Mouse (Mus musculus) megakaryocyte-erythroid progenitor cell, adult 5-6 weeks (primary cell): ENCODE data around the gene BC048562. TPM values are rescaled to one million over a fixed set of nuclear protein-coding genes. Genes with fewer than 3 reads are reported as not detected.

ENCODE experiments used
- ATAC-seq: replicated peaks from 2 replicates; pipeline ENCODE4 v1.8.0; 2016; ENCODE audit warnings: mild to moderate bottlenecking, inconsistent platforms; ENCODE audit not compliant: severe bottlenecking, poor library complexity, low FRiP score, low TSS enrichment
- total RNA-seq, 2 experiments: library from RNA; stranded (forward) in 1 of 2; stranded (reverse) in 1 of 2; fragments of 200-1000, 215-1000 nt in 1 of 2; fragments of >200 nt in 1 of 2; fragmentation: Nextera tagmentation in 1 of 2; gene quantifications; 2 replicates each; pipeline ENCODE4 v1.2.3; 2014 to 2017

Gene BC048562
- total RNA-seq, 2 experiments from 2014 or later = not detected

GRCm38 (mm10) chr9:108469845-108470244, 33.6 kb downstream of the BC048562 start:
- ATAC-seq = no peak

DNA sequence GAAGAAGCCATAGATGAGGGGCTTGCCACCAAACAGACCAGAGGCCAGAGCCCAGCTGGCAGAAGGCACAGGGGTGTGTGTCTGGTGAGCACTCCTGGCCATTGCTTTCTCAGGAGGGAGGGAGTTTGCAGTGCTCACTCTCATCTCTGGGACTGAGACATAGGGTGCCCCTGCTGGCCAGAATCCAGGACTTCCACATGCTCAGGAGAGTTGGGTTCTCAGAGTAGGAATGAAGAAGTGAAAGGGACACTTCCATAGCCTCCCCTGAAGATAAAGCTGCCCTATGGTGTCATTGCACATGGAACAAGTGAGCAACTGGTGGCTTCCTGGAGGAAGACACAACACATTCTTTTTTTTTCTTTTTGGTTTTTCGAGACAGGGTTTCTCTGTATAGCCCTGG, 38.2 kb downstream of the BC048562 start:
- no peak for ATAC-seq

DNA sequence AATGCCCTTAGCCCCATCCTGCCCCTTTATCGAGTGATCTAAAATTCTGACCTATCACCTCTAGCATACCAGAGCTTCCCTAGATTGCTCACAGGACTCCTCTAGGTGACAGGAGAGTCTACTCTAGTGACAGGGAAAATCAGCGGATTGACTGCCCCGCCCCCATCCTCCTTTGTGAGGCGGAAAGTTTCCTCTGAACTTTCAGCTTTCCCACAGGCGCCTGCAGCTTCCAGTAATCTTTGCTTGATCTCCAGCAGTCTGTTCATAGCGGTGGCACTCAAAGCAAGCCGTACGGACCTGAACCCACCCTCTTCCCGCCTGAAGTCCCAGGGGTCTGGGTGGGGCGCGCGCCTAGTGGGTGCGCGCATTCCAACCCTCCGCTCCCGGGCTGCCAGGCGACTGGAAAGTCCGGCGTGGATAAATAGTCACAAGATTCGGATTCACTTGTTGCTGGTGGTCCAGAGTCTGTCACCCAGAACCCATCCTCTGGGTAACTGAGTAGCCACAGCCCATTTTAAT, 42.4 kb downstream of the BC048562 start:
- ATAC-seq = no peak

- no peak for ATAC-seq
Measured at GRCm38 (mm10) chr9:108479241-108479640, 43.0 kb downstream of the BC048562 start.

GRCm38 (mm10) chr9:108479721-108480351, 43.6 kb downstream of the BC048562 start, which contains the start of gene Lamb2:
Gene Lamb2 (plus strand): TSS chr9:108479736.
- no peak for ATAC-seq

GRCm38 (mm10) chr9:108480813-108481519, 44.7 kb downstream of the BC048562 start:
- no peak for ATAC-seq

GRCm38 (mm10) chr9:108481520-108482210, 45.4 kb downstream of the BC048562 start:
- no peak for ATAC-seq

- ATAC-seq = no peak
Measured at GRCm38 (mm10) chr9:108483051-108483790, 46.9 kb downstream of the BC048562 start.

DNA sequence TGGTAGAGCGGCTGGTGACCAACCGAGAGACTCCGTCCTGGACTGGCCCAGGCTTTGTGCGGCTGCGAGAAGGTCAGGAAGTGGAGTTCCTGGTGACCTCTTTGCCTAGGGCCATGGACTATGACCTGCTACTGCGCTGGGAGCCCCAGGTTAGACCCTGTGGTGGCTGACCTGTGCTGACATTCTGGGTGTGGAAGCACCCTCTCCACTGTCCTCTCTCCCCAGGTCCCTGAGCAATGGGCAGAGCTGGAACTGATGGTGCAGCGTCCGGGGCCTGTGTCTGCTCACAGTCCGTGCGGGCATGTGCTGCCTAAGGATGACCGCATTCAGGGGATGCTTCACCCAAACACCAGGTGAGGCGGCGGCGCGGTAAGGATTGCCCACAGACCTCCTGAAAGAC, 47.7 kb downstream of the BC048562 start:
- ATAC-seq = no peak

DNA sequence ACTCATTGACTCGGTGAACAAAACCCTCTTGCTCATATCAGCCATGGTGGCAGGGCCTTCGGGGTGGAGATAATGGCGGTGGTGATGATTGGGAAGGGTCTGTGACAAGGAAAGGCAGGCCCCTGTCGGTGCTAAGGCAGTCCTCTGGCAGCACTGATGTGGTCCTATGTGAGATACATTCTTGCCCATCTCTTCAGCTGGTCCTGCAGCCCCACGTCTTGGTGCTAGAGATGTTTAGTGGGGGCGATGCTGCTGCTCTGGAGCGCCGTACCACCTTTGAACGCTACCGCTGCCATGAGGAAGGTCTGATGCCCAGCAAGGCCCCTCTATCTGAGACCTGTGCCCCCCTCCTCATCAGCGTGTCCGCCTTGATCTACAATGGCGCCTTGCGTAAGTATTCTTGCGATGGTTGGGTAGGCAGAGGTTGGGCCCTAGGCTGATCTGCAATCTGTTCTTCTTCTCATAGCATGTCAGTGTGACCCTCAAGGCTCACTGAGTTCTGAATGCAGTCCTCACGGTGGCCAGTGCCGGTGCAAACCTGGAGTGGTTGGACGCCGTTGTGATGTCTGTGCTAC, 49.1 kb downstream of the BC048562 start:
- ATAC-seq = no peak

GRCm38 (mm10) chr9:108486973-108487530, 50.8 kb downstream of the BC048562 start:
- no peak for ATAC-seq

DNA sequence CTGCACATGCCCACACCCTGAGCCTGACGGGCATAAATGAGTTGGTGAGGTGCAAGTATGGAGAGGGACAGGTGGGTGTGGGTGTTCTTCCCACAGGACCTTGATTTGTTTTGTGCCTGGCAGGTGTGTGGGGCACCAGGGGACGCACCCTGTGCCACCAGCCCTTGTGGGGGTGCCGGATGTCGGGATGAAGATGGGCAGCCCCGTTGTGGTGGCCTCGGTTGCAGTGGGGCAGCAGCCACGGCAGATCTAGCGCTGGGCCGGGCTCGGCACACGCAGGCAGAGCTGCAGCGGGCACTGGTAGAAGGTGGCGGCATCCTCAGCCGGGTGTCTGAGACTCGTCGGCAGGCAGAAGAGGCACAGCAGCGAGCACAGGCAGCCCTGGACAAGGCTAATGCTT, 52.1 kb downstream of the BC048562 start:
- ATAC-seq = no peak

GRCm38 (mm10) chr9:108489215-108489614, 52.9 kb downstream of the BC048562 start:
- ATAC-seq = no peak

DNA sequence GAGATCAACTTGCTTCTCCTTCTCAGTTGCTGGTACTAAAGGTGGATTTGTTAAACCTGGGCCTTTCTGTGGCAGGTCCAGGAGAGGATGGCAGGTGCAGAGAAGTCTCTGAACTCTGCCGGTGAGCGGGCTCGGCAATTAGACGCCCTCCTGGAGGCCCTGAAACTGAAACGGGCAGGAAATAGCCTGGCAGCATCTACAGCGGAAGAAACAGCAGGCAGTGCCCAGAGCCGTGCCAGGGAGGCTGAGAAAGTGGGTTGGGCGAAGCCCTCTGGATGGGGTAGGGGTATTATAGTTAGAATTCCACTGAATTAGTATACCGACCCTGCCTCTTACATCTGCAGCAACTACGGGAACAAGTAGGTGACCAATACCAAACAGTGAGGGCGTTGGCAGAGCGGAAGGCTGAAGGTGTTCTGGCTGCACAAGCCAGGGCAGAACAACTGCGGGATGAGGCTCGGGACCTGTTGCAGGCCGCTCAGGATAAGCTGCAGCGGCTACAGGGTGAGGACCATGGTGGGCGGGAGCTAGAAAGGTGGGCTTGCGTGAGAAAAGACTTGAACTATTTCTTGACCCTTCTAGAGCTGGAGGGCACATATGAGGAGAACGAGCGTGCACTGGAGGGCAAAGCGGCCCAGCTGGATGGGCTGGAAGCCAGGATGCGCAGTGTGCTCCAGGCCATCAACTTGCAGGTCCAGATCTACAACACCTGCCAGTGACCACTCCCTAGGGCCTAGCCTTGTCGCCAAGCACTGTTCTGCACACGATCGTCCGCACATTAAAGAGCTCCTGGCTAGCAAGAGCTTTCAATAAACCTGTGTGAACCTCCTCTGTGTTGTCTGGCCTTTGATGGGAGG, 53.6 kb downstream of the BC048562 start:
- no peak for ATAC-seq

GRCm38 (mm10) chr9:108490559-108491285, 54.4 kb downstream of the BC048562 start, which contains the start of gene Usp19:
Gene Usp19 (plus strand): TSS chr9:108490602.
- peak; percentile 85 for ATAC-seq

DNA sequence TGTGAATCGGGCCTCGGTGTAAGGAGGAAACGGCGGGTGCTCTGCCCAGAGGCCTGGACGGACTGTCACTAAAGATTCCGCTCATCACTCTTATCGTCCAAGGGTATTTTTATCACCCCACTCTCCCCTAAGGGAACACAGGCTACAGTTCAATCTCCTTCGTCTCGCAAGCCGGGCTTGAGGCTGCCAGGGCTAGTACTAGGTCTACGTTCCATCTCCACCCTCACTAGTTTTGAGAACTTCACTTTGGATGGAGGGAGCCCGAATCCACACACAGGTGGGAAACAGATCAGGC, 55.0 kb downstream of the BC048562 start:
- no peak; the same call in 1 of the 2 replicates for ATAC-seq

- peak; percentile 37 for ATAC-seq
Measured at GRCm38 (mm10) chr9:108492043-108492750, 55.9 kb downstream of the BC048562 start.
